Mouse (Mus musculus) liver, postnatal 0 days (tissue): ENCODE results near the gene Psma3.

Experiments used
- CTCF ChIP-seq: sonication (generic); IDR thresholded peaks from 2 replicates; pipeline ENCODE4 v1.5.1; 2016; ENCODE audit warnings: antibody characterized with exemption, low read depth
- EP300 ChIP-seq: IDR thresholded peaks from 2 replicates; pipeline ENCODE4 v1.6.1; 2016; ENCODE audit warnings: antibody characterized with exemption, low read depth, mild to moderate bottlenecking

DNA sequence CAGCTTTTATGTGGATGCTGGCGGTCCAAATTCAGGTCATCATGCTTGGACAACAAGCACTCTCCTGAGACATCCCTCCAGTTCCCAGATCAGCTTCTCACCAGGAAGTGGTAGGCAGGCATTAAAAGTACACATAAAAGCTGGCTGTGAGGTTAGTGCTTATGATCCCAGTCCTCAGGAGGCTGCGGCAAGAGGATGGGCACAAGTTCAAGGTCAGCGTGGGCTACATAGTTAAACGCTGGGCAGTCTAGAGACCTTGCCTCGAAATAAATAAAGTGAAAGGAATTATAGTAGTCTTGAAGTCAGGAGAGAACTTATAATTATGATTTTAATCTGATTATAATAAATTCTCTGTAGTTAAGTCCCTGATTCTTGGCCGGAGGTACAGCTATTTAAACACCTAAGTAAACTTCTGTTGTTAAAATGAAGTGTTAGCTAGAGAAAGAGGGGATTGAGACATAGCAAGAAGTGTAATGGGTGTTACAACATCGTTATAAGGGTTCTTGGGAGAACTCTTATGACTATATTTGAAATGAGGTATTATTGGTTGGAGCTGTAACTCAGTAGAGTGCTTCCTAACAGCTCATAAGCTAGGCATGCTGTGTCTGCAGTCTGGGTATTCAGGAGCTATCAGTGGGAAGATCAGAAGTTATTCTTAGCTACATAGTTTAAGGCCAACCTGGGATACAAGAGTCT lies 10.6 kb downstream of the Psma3 start:
- TF ChIP-seq CTCF (no peak), EP300 (no peak)
